Mouse (Mus musculus) liver, embryonic 15.5 days (tissue): ENCODE measurements around the gene Rfx2. TPM values are rescaled to one million over a fixed set of nuclear protein-coding genes. Genes with fewer than 3 reads are reported as not detected.
A peak's percentile ranks its signal among the peaks of the same experiment; 100 is the strongest.

Source experiments
- ATAC-seq: fragments of 200-750 bp; cut with Nextera tagmentation; 2 replicates; pipeline ENCODE4 v1.8.0; 2017; ENCODE audit warnings: moderate number of reproducible peaks, mild to moderate bottlenecking, moderate library complexity; ENCODE audit not compliant: insufficient read depth
- H3K27ac ChIP-seq: fragments of 300-500 bp; sonication (generic); replicated peaks from 2 replicates; pipeline ENCODE4 v1.5.1; 2015; ENCODE audit warnings: mild to moderate bottlenecking, inconsistent platforms
- H3K27me3 ChIP-seq: fragments of 300-500 bp; sonication (generic); 2 replicates; pipeline ENCODE4 v1.6.1; 2015; ENCODE audit warnings: mild to moderate bottlenecking, inconsistent platforms
- H3K36me3 ChIP-seq: fragments of 300-500 bp; sonication (generic); replicated peaks from 2 replicates; pipeline ENCODE4 v1.6.1; 2015; ENCODE audit warnings: moderate library complexity, mild to moderate bottlenecking, inconsistent platforms
- H3K4me1 ChIP-seq: fragments of 300-500 bp; sonication (generic); replicated peaks from 2 replicates; pipeline ENCODE4 v1.6.1; 2015; ENCODE audit warnings: inconsistent platforms
- H3K4me2 ChIP-seq: fragments of 300-500 bp; sonication (generic); 2 replicates; pipeline ENCODE4 v1.6.1; 2015; ENCODE audit warnings: moderate library complexity, mild to moderate bottlenecking, inconsistent platforms
- H3K4me3 ChIP-seq: fragments of 300-500 bp; sonication (generic); replicated peaks from 2 replicates; pipeline ENCODE4 v1.5.1; 2015; ENCODE audit warnings: mild to moderate bottlenecking, inconsistent platforms
- H3K9ac ChIP-seq: fragments of 300-500 bp; sonication (generic); 2 replicates; pipeline ENCODE4 v1.6.1; 2015; ENCODE audit warnings: moderate library complexity, mild to moderate bottlenecking, inconsistent platforms
- H3K9me3 ChIP-seq: fragments of 300-500 bp; sonication (generic); replicated peaks from 2 replicates; pipeline ENCODE4 v1.6.1; 2016; ENCODE audit warnings: inconsistent platforms
- WGBS: fragments of 180-500 bp; shearing (Covaris S2); methylation state at CpG from one replicate; pipeline ENCODE4 v1.1.7; 2015; ENCODE audit warnings: mixed read lengths; ENCODE audit not compliant: insufficient replicate concordance; 5-methylcytosine and 5-hydroxymethylcytosine counted together
- polyA plus RNA-seq: library from polyadenylated mRNA; unstranded; fragments of >200 nt; fragmentation: Nextera tagmentation; extraction: Ambion mirVana; gene quantifications from 2 replicates; pipeline ENCODE4 v1.2.1, GENCODE M21; 2015

The Rfx2 gene
- polyA plus RNA-seq, 1 experiment from 2014 or later = 11.9 TPM

DNA sequence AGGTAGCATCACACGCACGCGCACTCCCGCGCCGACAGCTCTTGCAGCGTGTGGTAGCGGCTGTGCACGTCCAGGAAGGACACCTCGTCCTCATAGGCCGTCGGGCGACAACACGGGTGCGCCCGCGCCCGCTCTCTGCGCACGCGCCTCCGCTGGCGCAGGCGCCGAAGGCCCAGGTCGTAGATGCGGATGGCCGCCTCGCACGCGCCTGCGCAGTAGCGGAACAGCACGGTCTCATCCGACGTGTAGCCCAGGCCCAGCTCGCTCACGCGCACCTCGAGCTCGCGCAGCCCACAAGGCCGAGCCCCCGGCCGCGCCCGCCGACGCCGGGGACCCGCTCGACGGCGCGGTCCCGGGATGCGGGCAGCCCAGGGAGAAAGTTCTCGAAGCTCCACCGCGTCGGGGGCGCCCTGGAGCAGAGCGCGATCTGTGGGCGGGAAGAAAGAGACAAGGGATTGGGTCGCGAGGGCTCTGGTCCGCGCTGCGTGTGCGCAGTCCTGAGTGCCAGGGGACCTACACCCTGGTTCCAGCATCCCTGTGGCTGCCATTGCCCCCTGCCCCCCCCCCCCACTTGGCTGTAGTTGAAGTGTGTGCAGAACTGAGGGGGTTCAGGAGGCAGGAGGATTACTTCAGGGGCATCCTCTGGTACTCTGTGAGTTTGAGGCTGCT lies 79.3 kb downstream of the Rfx2 start:
- H3K27ac ChIP-seq = no peak overlapping the region
- peaks cover 94% of the 10 kb centered on the region for H3K27me3 ChIP-seq
- H3K9ac ChIP-seq = no peak overlapping the region
- ATAC-seq = peak; percentile 57
- peak overlapping the region; percentile 64 for H3K4me2 ChIP-seq
- peaks cover 20% of the 10 kb centered on the region for H3K4me1 ChIP-seq
- no peaks in the 10 kb centered on the region for H3K36me3 ChIP-seq
- WGBS = 24% methylated on average over 71 of the region's 71 CpGs
- H3K4me3 ChIP-seq = peak overlapping the region; percentile 39
- H3K9me3 ChIP-seq = no peaks in the 10 kb centered on the region

DNA sequence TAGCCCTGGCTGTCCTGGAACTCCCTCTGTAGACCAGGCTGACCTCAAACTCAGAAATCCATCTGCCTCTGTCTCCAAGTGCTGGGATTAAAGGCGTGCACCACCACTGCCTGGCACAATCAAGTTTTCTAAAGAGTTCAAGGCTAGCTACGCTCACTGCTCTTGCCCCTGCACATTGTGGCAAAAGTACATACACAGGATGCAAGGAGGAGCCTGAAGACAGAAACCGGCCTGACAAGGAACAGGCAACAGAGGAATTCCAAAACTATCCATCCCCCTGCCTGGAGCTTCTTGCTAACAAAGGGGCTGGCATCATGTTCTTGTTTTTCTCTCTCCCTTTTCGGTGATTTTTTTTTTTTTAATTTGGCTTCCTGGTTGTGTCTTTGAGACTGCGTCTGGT lies 86.6 kb downstream of the Rfx2 start:
- Histone ChIP-seq H3K9ac (no peak overlapping the region), H3K27ac (no peak overlapping the region), H3K9me3 (no peaks in the 10 kb centered on the region), H3K4me3 (no peak overlapping the region), H3K36me3 (no peaks in the 10 kb centered on the region), H3K27me3 (peaks cover 28% of the 10 kb centered on the region), H3K4me2 (no peak overlapping the region), H3K4me1 (no peaks in the 10 kb centered on the region)
- WGBS = 46% methylated on average over 5 of the region's 5 CpGs
- no peak for ATAC-seq

DNA sequence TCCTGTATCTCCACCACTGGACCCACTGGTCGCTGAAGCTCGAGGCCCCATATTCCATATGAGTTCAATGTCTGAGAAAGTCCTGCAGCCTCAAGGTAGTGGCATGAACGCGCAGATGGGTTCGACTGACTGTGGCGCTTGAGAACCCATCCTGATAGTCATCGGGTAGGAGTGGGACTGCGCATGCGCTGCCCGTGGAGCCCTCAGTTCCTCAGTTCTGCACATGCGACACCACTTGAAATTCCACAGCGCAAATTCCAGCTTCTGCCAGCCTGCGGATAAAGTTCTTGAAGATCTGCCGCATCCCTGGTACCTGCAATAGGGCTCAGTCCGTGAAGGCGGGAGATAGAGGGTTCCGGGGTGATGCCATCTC lies 90.0 kb downstream of the Rfx2 start:
- 73% methylated on average over 17 of the region's 17 CpGs for WGBS
- H3K9ac ChIP-seq = no peak overlapping the region
- H3K36me3 ChIP-seq = no peaks in the 10 kb centered on the region
- H3K4me1 ChIP-seq = no peaks in the 10 kb centered on the region
- no peak overlapping the region for H3K4me2 ChIP-seq
- H3K9me3 ChIP-seq = no peaks in the 10 kb centered on the region
- H3K27ac ChIP-seq = no peak overlapping the region
- peaks cover 25% of the 10 kb centered on the region for H3K27me3 ChIP-seq
- H3K4me3 ChIP-seq = no peak overlapping the region
- no peak for ATAC-seq

DNA sequence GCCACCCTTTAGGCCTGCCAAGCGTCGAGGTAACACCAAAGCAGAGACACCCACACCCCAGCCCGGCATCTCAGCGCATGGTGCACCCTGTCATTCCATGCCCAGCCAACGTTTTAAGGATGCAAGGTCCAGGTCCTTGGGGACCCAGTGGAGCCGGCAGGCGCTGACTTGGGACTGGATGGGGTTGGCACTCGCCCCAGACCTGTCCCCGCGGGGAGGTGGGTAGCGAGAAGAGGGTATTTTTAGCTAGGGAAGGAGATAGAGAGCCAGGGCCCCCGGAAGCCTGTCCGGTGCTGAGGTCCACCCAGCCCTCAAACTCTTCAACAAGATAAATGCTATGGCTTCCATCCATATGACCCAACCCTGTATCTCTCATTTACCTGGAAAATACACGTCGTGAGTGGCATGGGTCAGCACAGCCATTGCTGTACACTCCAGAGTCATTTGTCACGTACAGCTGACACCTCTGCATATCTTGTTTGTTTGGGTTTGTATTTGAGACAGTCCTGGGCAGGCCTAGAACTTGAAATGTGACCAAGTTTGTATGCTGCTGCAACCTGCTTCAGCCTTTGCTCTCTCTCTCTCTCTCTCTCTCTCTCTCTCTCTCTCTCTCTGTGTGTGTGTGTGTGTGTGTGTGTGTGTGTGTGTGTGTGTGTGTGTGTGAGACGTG lies 90.6 kb downstream of the Rfx2 start:
- WGBS = 65% methylated on average over 17 of the region's 17 CpGs
- Histone ChIP-seq H3K9ac (no peak overlapping the region), H3K4me3 (no peak overlapping the region), H3K27me3 (peaks cover 28% of the 10 kb centered on the region), H3K4me1 (no peaks in the 10 kb centered on the region), H3K9me3 (no peaks in the 10 kb centered on the region), H3K4me2 (no peak overlapping the region), H3K36me3 (no peaks in the 10 kb centered on the region), H3K27ac (no peak overlapping the region)
- ATAC-seq = no peak

DNA sequence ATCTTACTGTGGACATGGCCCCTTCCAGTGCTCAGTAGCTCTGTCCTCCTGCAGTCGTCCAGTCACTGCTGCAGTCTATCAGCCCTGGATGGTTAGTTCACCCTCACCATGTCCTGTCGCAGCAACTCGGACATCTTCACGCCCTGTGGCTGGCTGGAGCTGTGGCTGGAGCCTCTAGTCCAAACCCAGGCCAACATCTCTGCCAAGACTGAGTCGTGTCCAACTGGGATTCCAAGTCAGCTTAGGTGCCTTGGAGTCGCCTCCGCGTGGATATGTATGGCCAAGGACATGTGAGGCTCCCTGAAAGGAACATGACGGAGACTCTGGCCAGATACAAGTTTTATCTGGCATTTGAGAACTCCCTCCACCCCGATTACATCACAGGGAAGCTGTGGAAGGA lies 92.6 kb downstream of the Rfx2 start:
- H3K9ac ChIP-seq = no peak overlapping the region
- no peak overlapping the region for H3K4me3 ChIP-seq
- no peaks in the 10 kb centered on the region for H3K4me1 ChIP-seq
- H3K36me3 ChIP-seq = no peaks in the 10 kb centered on the region
- no peaks in the 10 kb centered on the region for H3K9me3 ChIP-seq
- WGBS = 68% methylated on average over 10 of the region's 10 CpGs
- H3K27ac ChIP-seq = no peak overlapping the region
- ATAC-seq = no peak
- H3K4me2 ChIP-seq = no peak overlapping the region
- peaks cover 45% of the 10 kb centered on the region for H3K27me3 ChIP-seq

DNA sequence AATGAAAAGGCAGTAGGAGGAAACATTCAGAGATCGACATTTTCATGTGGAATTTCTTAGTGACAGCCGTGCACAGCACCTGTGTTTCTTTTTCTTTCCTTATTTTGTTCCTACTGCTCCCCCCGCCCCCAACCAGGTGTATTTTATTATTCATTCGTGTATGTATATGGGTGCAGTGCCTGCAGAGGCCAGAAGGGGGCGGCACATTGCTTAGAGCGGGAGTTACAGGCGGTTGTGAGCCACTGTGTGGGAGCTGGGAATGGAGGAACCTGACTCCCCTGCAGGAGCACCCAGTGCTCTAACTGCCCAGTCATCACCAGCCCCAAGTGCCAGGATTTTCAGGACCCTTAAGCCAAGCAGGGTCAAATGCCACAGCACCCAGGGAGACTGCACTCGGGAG lies 94.3 kb downstream of the Rfx2 start:
- Histone ChIP-seq H3K27me3 (peaks cover 58% of the 10 kb centered on the region), H3K36me3 (no peaks in the 10 kb centered on the region), H3K4me1 (no peaks in the 10 kb centered on the region), H3K9me3 (no peaks in the 10 kb centered on the region), H3K4me2 (no peak overlapping the region), H3K27ac (no peak overlapping the region), H3K4me3 (no peak overlapping the region), H3K9ac (no peak overlapping the region)
- ATAC-seq = no peak
- 32% methylated on average over 8 of the region's 8 CpGs for WGBS

DNA sequence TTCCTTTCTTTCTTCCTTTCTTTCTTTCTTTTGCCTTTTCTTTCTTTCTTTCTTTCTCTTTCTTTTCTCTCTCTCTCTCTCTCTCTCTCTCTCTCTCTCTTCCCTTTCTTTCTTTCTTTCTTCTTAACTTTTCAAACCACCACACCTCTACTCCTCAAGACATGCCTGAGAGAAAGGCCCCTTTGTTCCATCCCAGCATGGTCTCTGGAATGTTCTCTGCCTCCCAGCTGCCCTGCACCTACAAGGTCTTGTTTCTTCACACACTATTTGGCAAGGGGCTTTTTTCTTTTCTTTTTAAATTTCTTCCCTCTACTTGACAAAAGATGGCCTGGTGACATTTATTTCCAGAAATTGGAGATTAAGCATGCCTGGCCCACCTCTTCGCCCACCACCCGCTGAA lies 101.2 kb downstream of the Rfx2 start:
- H3K27me3 ChIP-seq = peaks cover 68% of the 10 kb centered on the region
- no peak overlapping the region for H3K9ac ChIP-seq
- ATAC-seq = no peak

DNA sequence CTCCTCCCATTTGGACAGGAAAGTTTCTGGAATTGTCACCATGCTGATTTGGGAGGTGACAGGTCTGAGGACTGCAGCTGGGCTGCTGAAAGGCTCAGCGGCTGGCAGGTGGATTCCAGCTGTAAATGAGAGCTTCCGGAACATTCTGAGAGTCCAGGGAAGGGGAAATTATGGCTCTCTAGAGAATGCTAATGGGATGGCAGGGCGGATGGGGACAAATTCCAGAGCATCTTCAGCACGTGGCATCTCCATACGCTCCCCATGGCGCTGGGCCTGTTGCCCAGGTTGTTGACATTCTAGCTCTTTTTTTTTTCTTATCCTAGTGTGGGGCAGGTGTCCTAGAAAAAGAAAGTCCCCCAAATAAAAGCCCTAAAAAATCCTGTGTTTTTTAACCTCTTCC lies 101.7 kb downstream of the Rfx2 start:
- H3K4me2 ChIP-seq = no peak overlapping the region
- WGBS = 60% methylated on average over 6 of the region's 6 CpGs
- H3K27ac ChIP-seq = no peak overlapping the region
- H3K9ac ChIP-seq = no peak overlapping the region
- H3K27me3 ChIP-seq = peaks cover 63% of the 10 kb centered on the region
- peaks cover 13% of the 10 kb centered on the region for H3K4me1 ChIP-seq
- ATAC-seq = no peak
- no peaks in the 10 kb centered on the region for H3K36me3 ChIP-seq
- H3K4me3 ChIP-seq = no peak overlapping the region
- H3K9me3 ChIP-seq = no peaks in the 10 kb centered on the region

More for the DNA sequence above, 101.2 kb downstream of the Rfx2 start:
- Histone ChIP-seq H3K27ac (no peak overlapping the region), H3K4me2 (no peak overlapping the region), H3K4me3 (no peak overlapping the region), H3K36me3 (no peaks in the 10 kb centered on the region), H3K9me3 (no peaks in the 10 kb centered on the region), H3K4me1 (peaks cover 13% of the 10 kb centered on the region)
- 73% methylated on average over 2 of the region's 2 CpGs for WGBS

DNA sequence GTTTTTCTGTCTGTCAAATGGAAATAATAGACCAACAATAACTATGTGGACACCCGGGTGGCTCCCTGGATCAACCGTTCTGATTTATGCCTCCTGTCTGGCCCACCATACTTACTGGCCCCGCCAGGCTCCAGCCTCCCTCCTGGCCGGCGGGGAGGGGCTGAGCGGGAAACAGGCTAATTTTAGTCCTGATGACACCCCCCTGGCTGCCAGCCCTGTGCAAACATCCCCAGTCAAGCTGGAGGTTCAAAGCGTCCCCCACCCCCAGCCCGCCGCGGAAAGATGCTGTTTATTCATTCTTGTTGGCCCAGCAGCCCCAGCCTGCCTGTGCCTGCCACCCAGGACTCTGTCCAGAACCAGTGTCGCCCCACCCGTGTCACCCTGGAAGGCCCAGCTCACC lies 102.7 kb downstream of the Rfx2 start:
- no peaks in the 10 kb centered on the region for H3K9me3 ChIP-seq
- no peak overlapping the region for H3K4me3 ChIP-seq
- H3K27ac ChIP-seq = no peak overlapping the region
- peak overlapping the region; percentile 21 for H3K4me2 ChIP-seq
- WGBS = 22% methylated on average over 12 of the region's 12 CpGs
- H3K4me1 ChIP-seq = peaks cover 13% of the 10 kb centered on the region
- H3K9ac ChIP-seq = no peak overlapping the region
- H3K27me3 ChIP-seq = peaks cover 53% of the 10 kb centered on the region
- no peak for ATAC-seq
- 0 out of 2 replicates have a peak, but pooled peaks cover 1% of the 10 kb centered on the region for H3K36me3 ChIP-seq

DNA sequence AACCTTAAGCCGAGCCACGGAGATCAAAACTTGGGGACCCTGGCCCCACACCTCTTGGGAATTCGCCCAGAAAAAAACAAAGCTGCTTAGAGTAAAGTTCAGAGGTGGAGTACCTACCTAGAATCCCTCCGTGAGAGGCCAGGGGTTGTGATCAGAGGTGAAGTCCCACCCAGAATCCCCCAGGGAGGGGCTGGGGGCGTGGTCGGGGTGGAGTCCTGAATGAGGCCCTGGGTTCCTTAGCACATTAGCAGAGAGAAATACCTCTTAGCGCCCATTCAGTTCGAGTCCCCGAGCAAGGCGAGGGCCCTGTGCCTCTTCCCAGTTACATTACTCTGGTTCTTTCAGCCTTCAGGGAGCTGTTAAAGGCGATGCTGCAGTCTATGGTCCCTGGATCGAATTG lies 103.2 kb downstream of the Rfx2 start:
- Histone ChIP-seq H3K4me1 (peaks cover 13% of the 10 kb centered on the region), H3K4me2 (peak overlapping the region; percentile 21), H3K4me3 (no peak overlapping the region), H3K9ac (no peak overlapping the region), H3K27me3 (peaks cover 51% of the 10 kb centered on the region), H3K36me3 (peaks cover 6% of the 10 kb centered on the region), H3K27ac (no peak overlapping the region), H3K9me3 (no peaks in the 10 kb centered on the region)
- ATAC-seq = no peak
- WGBS = 12% methylated on average over 12 of the region's 12 CpGs

DNA sequence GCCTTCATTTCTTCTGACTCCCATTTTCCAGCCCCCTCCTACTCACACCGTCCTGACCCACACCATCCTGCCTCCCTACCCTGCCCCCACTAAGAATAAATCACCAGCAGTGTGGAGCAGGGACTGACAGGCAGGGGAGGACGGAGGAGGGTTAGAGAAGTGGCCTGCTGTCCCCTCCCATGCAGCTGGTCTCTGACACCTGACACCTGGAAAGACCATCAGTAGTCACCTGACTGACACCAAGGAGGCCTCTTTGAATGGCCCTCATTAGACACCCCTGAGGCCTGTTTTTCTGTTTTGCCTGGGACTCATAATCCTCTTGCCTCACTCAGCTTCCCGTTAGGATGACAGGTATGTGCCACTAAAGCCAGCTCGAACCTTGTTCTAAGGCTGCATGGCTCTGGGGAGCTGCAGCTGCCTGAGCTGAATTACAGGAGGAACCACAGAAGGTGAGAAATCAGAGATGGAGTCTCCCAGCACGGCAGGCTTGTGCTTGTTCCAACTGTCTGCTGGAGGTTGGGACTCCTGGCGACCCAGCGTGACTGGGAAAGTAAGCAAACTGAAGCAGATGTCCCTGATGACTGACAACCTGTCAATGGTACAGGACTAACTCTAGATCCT lies 103.7 kb downstream of the Rfx2 start:
- 27% methylated on average over 7 of the region's 7 CpGs for WGBS
- peaks cover 46% of the 10 kb centered on the region for H3K27me3 ChIP-seq
- 0 out of 2 replicates have a peak overlapping the region, but pooled peaks have one; percentile 21 for H3K4me2 ChIP-seq
- no peaks in the 10 kb centered on the region for H3K9me3 ChIP-seq
- no peak for ATAC-seq
- H3K36me3 ChIP-seq = peaks cover 11% of the 10 kb centered on the region
- no peak overlapping the region for H3K4me3 ChIP-seq
- no peak overlapping the region for H3K27ac ChIP-seq
- peaks cover 13% of the 10 kb centered on the region for H3K4me1 ChIP-seq
- H3K9ac ChIP-seq = no peak overlapping the region
